Mouse (Mus musculus): ENCODE data around the gene Mum1. TPM values are rescaled to one million over a fixed set of nuclear protein-coding genes. Genes with fewer than 3 reads are reported as not detected.
"Not testable (repeated sequence)": the region's sequence is repeated elsewhere in the genome, so short reads cannot be mapped to it uniquely, and the experiment has no call there.

Mum1 gene
- polyA plus RNA-seq, 1 experiment from 2014 or later = 5.1 TPM

DNA sequence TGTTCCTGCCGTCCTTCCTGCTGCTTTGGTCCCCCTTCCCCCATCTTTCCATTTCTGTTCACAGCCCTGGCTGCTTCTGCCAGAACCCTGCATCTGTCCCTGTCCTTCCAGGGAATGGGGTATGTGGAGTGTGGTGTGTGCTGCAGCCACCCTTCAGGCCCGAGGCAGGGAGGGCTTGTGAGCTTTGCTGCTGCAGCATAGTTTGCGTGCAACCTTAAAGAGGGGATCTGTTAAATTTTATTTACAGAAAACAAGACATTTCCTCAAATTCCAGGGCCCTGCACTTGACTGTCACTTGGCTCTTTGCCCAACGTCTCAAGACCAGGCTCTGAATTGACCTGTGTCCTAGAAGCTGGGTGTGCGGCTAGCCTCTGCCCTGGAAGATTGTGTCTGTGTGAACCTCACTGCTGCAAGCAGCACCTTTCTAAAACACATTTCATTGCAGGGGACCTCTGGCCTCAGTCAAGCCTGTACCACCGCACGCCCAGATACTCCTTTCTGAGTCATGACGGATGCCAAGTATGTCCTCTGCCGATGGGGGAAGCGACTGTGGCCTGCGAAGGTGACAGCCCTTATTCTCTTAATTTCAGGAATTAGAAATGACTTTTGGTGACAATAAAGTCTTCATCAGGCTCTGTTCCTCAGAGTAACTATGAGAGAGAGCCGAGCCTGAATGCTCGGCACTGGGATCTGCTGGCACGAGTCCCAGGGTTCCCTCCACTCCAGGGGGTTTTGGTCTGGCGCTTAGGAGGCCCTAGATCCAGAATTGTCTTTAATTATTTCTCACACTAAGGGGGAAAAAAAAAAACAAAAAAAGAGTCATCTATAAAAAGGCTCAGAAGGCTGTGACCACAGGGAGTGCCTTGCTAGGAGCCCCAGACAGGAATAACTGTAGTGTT, 1.9 kb downstream of the Mum1 start:
- peaks cover 32% of the 10 kb centered on the region; the same call in 1 of the 2 replicates for H3K36me3 ChIP-seq (ENCODE audit: inconsistent target)
- peaks cover 6% of the 10 kb centered on the region for H3K79me2 ChIP-seq (ENCODE audit: inconsistent target)
- H3K27ac ChIP-seq = no peak overlapping the region
- 88% methylated on average over 14 of the region's 15 CpGs for WGBS (ENCODE audit: missing documents)
- H3K4me3 ChIP-seq (ENCODE audit: inconsistent target) = no peak overlapping the region

DNA sequence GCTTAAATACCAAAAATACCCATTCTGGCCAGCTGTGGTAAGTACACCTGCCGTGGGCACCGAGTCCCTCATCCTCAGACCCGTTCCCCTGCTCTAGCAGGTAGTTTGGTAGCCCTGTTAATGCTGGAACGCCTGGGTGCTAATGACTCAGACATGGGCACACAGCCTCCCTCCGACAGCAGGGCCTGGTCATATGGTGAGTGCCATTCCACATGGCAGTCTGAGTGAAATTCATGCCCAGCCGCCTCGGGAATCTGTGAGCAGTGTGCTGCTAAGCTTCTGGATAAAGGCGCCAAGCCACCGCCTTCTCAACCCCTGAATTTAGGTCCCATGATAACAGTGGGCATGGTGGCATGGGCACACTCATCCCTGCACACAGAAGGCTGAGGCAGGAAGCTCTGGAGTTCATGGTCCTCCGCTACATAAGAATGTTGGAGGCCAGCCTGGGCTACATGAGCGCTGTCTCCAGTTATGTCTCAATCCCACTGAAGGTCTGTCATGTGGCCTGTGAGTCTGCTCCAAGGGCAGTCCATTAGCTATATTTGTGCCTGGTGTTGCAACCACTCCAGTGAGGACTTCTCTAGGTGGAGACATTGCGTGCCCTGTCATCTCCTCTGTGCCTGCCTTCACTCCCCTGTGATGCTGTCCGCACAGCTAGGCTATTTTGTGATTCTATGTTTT, 10.1 kb downstream of the Mum1 start:
- Histone ChIP-seq H3K27ac (no peak overlapping the region), H3K4me3 (ENCODE audit: inconsistent target) (no peak overlapping the region), H3K79me2 (ENCODE audit: inconsistent target) (no peaks in the 10 kb centered on the region; the same call in 1 of the 2 replicates), H3K36me3 (ENCODE audit: inconsistent target) (peaks cover 87% of the 10 kb centered on the region)
- WGBS (ENCODE audit: missing documents) = 97% methylated on average over 13 of the region's 13 CpGs

DNA sequence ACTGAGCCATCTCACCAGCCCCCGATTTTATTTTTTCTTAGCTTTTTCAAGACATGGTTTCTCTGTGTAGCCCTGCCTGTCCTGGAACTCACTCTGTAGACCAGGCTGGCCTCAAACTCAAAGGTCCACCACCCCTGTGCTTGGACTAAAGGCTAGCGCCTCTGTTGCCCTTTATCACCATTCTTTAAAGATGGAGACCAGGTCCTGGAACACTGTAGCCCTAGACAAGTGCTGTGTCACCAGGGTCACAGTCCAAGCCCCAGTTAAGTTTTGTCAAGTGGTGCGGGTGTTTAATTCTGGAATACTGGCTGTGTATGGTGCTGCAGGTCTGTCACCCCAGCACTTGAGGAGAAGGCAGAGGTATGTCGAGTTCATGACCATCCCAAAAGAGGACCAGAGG, 10.8 kb downstream of the Mum1 start:
- no peak overlapping the region for H3K27ac ChIP-seq
- 92% methylated on average over 4 of the region's 4 CpGs for WGBS (ENCODE audit: missing documents)
- H3K79me2 ChIP-seq (ENCODE audit: inconsistent target) = no peaks in the 10 kb centered on the region; the same call in 1 of the 2 replicates
- H3K4me3 ChIP-seq (ENCODE audit: inconsistent target) = no peak overlapping the region
- peaks cover 85% of the 10 kb centered on the region for H3K36me3 ChIP-seq (ENCODE audit: inconsistent target)

- Histone ChIP-seq H3K36me3 (ENCODE audit: inconsistent target) (peaks cover 85% of the 10 kb centered on the region), H3K4me3 (ENCODE audit: inconsistent target) (no peak overlapping the region), H3K27ac (no peak overlapping the region), H3K79me2 (ENCODE audit: inconsistent target) (no peaks in the 10 kb centered on the region; the same call in 1 of the 2 replicates)
- 97% methylated on average over 3 of the region's 3 CpGs for WGBS (ENCODE audit: missing documents)
Observed at GRCm38 (mm10) chr10:80238306-80238705, 12.1 kb downstream of the Mum1 start.

DNA sequence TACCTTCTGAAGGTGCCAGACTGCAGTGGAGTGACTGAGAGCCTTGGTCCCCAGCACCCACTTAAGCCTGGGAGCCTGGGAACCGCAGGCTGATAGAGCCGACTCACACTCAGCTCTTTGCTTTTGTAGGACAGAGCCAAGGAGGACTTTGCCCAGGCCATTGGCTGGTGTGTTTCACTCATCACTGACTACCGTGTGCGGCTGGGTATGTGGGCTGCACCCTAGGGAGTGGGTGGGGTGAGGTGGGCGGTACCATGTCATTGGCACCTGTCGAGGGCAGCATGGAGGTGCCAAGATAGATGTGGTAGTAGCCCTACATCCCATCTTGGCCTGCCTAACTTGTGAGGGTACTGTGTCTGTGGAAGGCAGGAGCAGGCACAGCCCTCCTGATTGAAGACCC, 13.6 kb downstream of the Mum1 start:
- H3K4me3 ChIP-seq (ENCODE audit: inconsistent target) = no peak overlapping the region
- H3K36me3 ChIP-seq (ENCODE audit: inconsistent target) = peaks cover 84% of the 10 kb centered on the region
- 94% methylated on average over 6 of the region's 6 CpGs for WGBS (ENCODE audit: missing documents)
- H3K27ac ChIP-seq = no peak overlapping the region
- no peaks in the 10 kb centered on the region; the same call in 1 of the 2 replicates for H3K79me2 ChIP-seq (ENCODE audit: inconsistent target)

DNA sequence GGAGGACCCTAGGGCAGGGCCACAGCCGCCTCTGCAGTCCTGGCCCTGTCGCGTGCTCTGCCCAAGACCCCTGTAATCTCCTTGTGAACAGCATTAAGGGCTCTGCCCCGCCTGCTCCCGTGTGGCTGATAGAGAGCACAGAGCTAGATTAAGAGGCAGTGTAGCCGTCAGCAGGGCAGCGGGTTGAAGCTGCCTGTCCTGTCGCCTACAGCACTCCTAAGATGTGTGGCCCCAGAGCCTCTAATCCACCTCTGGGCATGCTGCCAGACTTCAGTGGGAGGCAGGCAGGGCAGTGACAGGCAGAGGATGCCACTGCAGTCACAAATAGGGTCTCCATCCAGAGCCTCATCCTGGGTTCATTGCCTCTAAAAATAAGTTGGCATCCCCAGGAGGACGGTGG, 15.9 kb downstream of the Mum1 start:
- no peak overlapping the region for H3K4me3 ChIP-seq (ENCODE audit: inconsistent target)
- 94% methylated on average over 9 of the region's 9 CpGs for WGBS (ENCODE audit: missing documents)
- no peak overlapping the region for H3K27ac ChIP-seq
- peaks cover 65% of the 10 kb centered on the region for H3K36me3 ChIP-seq (ENCODE audit: inconsistent target)
- no peaks in the 10 kb centered on the region for H3K79me2 ChIP-seq (ENCODE audit: inconsistent target)

GRCm38 (mm10) chr10:80242607-80243006, 16.4 kb downstream of the Mum1 start:
- no peak overlapping the region for H3K4me3 ChIP-seq (ENCODE audit: inconsistent target)
- 100% methylated on average over 3 of the region's 3 CpGs for WGBS (ENCODE audit: missing documents)
- H3K79me2 ChIP-seq (ENCODE audit: inconsistent target) = no peaks in the 10 kb centered on the region
- H3K36me3 ChIP-seq (ENCODE audit: inconsistent target) = peaks cover 60% of the 10 kb centered on the region
- H3K27ac ChIP-seq = no peak overlapping the region

GRCm38 (mm10) chr10:80244791-80245399, 18.7 kb downstream of the Mum1 start:
- no peak overlapping the region for H3K27ac ChIP-seq
- peaks cover 40% of the 10 kb centered on the region; the same call in 1 of the 2 replicates for H3K36me3 ChIP-seq (ENCODE audit: inconsistent target)
- H3K79me2 ChIP-seq (ENCODE audit: inconsistent target) = peaks cover 6% of the 10 kb centered on the region
- H3K4me3 ChIP-seq (ENCODE audit: inconsistent target) = no peak overlapping the region
- 40% methylated on average over 3 of the region's 5 CpGs for WGBS (ENCODE audit: missing documents)

DNA sequence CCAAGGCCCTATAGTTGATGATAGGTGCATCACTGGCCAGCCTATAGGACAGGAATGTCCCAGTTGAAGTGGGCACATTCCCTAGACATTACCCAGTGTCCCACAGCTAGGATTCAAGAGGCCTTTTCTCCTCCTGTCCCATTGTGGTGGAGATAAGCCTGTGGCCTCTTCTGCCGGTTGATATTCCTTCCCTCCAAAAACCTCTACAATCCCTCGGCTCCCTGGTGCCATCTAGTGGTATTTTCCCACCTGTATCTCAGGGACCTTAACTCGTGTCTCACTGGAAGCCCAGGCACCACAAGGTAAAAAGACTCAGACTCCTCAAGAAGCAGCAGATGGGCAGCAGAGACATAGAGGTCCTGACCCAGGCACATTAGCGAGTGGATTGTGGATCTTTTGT, 19.4 kb downstream of the Mum1 start:
- H3K4me3 ChIP-seq (ENCODE audit: inconsistent target) = no peak overlapping the region
- H3K79me2 ChIP-seq (ENCODE audit: inconsistent target) = peaks cover 13% of the 10 kb centered on the region
- peaks cover 33% of the 10 kb centered on the region; the same call in 1 of the 2 replicates for H3K36me3 ChIP-seq (ENCODE audit: inconsistent target)
- 2% methylated on average over 4 of the region's 4 CpGs for WGBS (ENCODE audit: missing documents)
- no peak overlapping the region for H3K27ac ChIP-seq

- Histone ChIP-seq H3K79me2 (ENCODE audit: inconsistent target) (peaks cover 35% of the 10 kb centered on the region), H3K36me3 (ENCODE audit: inconsistent target) (peaks cover 14% of the 10 kb centered on the region; the same call in 1 of the 2 replicates), H3K4me3 (ENCODE audit: inconsistent target) (no peak overlapping the region), H3K27ac (no peak overlapping the region)
- WGBS (ENCODE audit: missing documents) = 73% methylated on average over 6 of the region's 6 CpGs
Observed at GRCm38 (mm10) chr10:80247849-80248248, 21.6 kb downstream of the Mum1 start.

DNA sequence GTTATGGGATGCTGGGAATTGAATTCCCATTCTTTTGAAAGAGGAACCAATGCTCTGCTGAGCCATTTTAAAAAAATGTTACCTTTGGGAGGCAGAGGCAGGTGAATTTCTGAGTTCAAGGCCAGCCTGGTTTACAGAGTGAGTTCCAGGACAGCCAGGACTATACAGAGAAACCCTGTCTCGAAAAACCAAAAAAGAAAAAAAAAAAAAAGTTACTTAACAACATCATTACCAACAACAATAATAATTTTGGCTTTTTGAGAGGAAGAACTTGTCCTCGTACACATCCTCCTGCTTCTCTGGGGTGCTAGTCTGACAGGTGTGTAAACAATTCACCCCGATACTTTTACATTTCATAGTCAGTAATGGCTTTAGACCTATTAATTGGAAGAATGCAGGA, 22.2 kb downstream of the Mum1 start:
- not testable (repeated sequence) for H3K27ac ChIP-seq
- WGBS (ENCODE audit: missing documents) = 0% methylated on average over 2 of the region's 3 CpGs

GRCm38 (mm10) chr10:80248971-80249640, 22.9 kb downstream of the Mum1 start, which contains the start of gene Ndufs7:
Gene Ndufs7 (plus strand): TSS chr10:80249121.
- Histone ChIP-seq H3K79me2 (ENCODE audit: inconsistent target) (peaks cover 42% of the 10 kb centered on the region), H3K27ac (peak within 1 kb of the TSS; percentile 64), H3K36me3 (ENCODE audit: inconsistent target) (peaks cover 14% of the 10 kb centered on the region), H3K4me3 (ENCODE audit: inconsistent target) (peak within 1 kb of the TSS; percentile 99)
- under 1% methylated on average over 53 of the region's 53 CpGs for WGBS (ENCODE audit: missing documents)

More for the DNA sequence above, 22.2 kb downstream of the Mum1 start:
- peaks cover 41% of the 10 kb centered on the region for H3K79me2 ChIP-seq (ENCODE audit: inconsistent target)
- peak overlapping the region; percentile 99 for H3K4me3 ChIP-seq (ENCODE audit: inconsistent target)
- H3K36me3 ChIP-seq (ENCODE audit: inconsistent target) = peaks cover 14% of the 10 kb centered on the region; the same call in 1 of the 2 replicates

DNA sequence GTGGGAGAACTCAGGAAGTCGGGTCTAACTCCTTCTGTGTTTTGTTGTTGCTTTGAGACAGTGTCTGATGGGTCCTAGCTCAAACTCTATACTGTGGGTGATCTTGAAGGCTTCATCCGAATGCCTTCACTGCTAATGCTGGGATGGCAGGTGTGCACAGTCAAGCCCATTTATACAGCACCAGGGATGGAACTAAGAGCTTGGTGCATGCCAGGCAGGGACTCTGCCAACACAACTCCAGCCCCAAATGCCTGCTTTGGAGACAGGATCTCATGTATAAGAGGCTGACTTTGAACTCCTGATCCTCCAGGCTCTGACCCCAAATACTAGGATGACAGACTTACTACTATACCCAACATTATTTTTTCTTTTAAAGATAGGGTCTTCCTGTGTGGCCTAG, 23.8 kb downstream of the Mum1 start:
- H3K79me2 ChIP-seq (ENCODE audit: inconsistent target) = peaks cover 42% of the 10 kb centered on the region
- peaks cover 24% of the 10 kb centered on the region for H3K36me3 ChIP-seq (ENCODE audit: inconsistent target)
- 40% methylated on average over 2 of the region's 2 CpGs for WGBS (ENCODE audit: missing documents)
- H3K27ac ChIP-seq = peak overlapping the region; percentile 64; the same call in 1 of the 2 replicates
- H3K4me3 ChIP-seq (ENCODE audit: inconsistent target) = peak overlapping the region; percentile 99

DNA sequence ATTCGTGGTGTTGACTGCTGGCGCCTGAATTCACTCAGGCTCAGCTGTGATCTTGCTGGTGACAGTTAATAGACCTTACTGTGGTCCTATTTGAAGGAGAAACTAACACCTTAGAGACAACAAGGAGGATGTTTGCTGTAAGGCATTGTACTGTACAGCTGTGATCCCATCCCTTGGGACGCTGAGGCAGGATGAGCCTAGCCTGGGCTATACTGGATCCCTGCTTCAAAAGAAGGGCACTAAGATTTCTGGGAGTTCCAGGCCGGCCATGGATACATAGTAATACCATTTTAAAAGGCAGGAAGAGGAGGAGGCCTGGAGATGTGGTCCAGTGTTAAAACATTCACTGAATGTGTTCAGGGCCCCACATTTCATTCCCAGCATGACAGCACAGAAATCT, 24.3 kb downstream of the Mum1 start:
- H3K79me2 ChIP-seq (ENCODE audit: inconsistent target) = peaks cover 42% of the 10 kb centered on the region
- 95% methylated on average over 4 of the region's 4 CpGs for WGBS (ENCODE audit: missing documents)
- H3K36me3 ChIP-seq (ENCODE audit: inconsistent target) = peaks cover 29% of the 10 kb centered on the region
- H3K27ac ChIP-seq = no peak overlapping the region
- 0 out of 2 replicates have a peak overlapping the region, but pooled peaks have one; percentile 99 for H3K4me3 ChIP-seq (ENCODE audit: inconsistent target)
